Mouse (Mus musculus): ENCODE data around the gene Rack1.

- no peak for TF ChIP-seq ZC3H11A (IDR thresholded peaks at IDR 0.05; ENCODE audit: borderline replicate concordance, low read depth, low read length)
- TF ChIP-seq MAFK (IDR thresholded peaks at IDR 0.05; ENCODE audit: insufficient read depth, low read depth, low read length) = no peak
- TF ChIP-seq ZNF384 (IDR thresholded peaks at IDR 0.05; ENCODE audit: low read depth, low read length) = no peak
- no peak for TF ChIP-seq HCFC1 (IDR thresholded peaks at IDR 0.05; ENCODE audit: borderline replicate concordance, insufficient read depth, low read length)
- no peak for TF ChIP-seq CHD2 (IDR thresholded peaks at IDR 0.05; ENCODE audit: low read depth, low read length)
These were observed 52.1 kb downstream of the Rack1 start for GRCm38 (mm10) chr11:48852190-48852589.

Measured in ES-E14 (cell line).